Mouse (Mus musculus): ENCODE data around the gene Duxf3. TPM values are rescaled to one million over a fixed set of nuclear protein-coding genes. Genes with fewer than 3 reads are reported as not detected.
A peak's percentile ranks its signal among the peaks of the same experiment; 100 is the strongest.
"Not testable (repeated sequence)": the region's sequence is repeated elsewhere in the genome, so short reads cannot be mapped to it uniquely, and the experiment has no call there.

Gene Duxf3
- polyA plus RNA-seq, 1 experiment from 2014 or later: not detected

DNA sequence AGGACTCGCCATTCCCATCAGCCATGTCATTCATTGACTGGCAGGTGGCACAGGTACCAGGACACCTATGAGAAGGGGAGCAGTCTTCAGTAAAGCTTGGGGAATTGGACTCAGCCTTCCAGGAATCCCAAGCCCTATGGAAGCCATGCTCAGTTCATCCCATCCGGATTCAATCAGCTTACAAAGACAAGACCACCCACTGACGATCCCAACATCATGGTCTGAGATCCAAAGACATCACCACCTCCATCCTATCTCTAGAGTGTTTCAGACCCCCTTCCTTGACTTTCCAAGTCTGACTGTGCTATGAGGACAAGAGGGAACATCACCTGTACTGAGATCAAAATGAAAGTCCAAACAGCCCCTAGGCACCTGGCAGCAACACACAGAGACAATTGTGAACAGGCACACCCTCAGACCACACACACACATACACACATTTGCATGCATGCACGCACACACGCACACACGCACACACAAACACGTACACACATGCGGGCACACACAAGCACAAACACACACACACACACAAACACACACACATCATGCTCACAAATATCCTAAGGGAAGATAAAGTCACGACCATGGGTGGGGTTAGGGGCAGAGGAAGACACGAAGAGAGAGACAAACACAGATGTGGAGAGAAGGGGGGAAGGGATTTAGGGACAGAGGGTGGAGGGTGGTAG, 722 bp upstream of the Duxf3 start:
- not testable (repeated sequence) for H3K27me3 ChIP-seq (replicated peaks); H3K27ac ChIP-seq (replicated peaks); H3K4me1 ChIP-seq; H3K4me3 ChIP-seq (replicated peaks); H3K36me3 ChIP-seq; H3K4me2 ChIP-seq; H3K9ac ChIP-seq (replicated peaks)
- 77% methylated on average over 10 of the region's 10 CpGs for WGBS
- ATAC-seq (ENCODE audit: low FRiP score): peak; percentile 49
- peaks cover 15% of the 10 kb centered on the region for H3K9me3 ChIP-seq (replicated peaks)

DNA sequence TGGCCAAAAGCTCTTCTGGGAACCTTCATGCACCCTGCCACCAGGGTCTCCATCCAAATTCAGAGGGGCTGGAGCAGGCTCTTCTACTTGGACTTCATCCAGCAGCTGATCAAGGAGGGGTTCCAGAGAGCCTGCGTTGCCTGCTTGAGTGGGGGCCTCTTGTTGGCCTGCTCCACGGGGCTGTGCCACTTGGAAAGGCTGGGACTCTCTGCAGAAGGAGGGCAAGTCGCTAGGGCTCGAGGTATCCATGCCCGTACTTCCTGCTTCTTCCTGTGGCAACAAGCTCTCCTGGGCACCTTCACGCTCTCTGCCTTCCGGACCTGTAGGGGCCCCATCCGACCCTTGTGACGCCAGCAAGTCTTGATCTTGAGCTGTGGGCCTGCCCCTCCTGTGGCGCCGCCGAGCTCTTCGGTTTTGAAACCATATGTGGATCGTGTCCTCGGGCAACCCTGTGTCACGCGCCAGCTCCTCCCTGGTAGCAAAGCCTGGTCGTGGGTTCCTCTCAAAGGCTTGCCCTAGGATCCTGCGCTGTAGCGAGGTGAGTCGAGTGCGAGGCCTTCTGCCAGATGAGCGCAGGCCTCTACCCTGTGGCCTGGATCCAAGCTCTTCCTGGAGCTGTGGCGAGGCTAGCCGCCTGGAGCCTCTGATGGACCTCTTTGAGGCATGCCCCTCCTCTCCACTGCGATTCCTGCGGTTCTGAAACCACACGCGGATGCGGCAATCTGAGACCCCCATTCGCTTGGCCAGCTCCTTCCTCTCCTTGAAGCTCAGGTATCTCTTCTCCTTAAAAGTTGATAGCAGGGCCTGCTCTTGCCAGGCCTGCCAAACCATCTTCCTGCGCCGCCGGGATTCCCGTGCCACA, 465 bp downstream of the Duxf3 start:
- 91% methylated on average over 35 of the region's 35 CpGs for WGBS
- not testable (repeated sequence) for H3K27ac ChIP-seq (replicated peaks); H3K36me3 ChIP-seq; H3K27me3 ChIP-seq (replicated peaks); H3K9ac ChIP-seq (replicated peaks); H3K4me3 ChIP-seq (replicated peaks); H3K4me1 ChIP-seq; H3K4me2 ChIP-seq
- ATAC-seq (ENCODE audit: low FRiP score): peak; percentile 87
- H3K9me3 ChIP-seq (replicated peaks): peaks cover 15% of the 10 kb centered on the region

DNA sequence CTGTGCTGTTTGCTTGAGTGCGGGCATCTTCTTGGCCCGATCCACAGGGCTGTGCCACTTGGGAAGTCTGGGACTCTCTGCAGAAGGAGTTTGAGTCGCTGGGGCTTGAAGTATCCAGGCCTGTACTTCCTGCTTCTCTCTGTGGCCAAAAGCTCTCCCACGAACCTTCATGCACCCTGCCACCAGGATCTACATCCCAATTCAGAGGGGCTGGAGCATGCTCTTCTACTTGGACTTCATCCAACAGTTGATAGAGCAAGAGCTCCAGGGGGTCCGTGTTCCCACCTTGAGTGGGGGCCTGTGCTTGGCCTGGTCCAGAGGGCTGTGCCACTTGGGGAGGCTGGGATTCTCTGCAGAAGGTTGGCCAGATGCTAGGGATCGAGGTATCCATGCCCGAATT, 1.4 kb downstream of the Duxf3 start:
- 85% methylated on average over 5 of the region's 7 CpGs for WGBS

DNA sequence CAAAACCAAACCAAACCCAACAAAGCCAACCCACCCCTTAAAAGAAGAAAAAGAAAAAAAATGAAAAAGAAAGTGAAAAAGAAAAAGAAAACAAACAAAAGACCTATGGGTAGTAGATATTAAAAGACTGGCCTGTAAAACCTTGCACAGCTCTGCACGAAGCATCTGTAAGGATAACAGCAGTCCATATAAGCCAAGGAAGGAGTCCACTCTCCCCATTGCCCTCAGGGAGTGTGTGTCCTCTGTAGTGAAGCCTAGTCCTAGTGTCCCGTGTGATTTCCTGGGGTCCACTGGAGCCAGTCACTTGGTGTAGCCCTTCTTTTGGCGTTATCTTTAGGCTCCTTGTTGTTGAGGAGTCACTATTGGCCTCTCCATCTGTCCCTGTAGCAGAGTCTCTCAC, 2.5 kb downstream of the Duxf3 start:
- not testable (repeated sequence) for H3K27me3 ChIP-seq (replicated peaks); H3K4me3 ChIP-seq (replicated peaks); H3K27ac ChIP-seq (replicated peaks); H3K4me1 ChIP-seq; ATAC-seq (ENCODE audit: low FRiP score); H3K4me2 ChIP-seq; H3K9ac ChIP-seq (replicated peaks); H3K36me3 ChIP-seq
- whole genome bisulfite sequencing: 56% methylated on average over 3 of the region's 3 CpGs
- H3K9me3 ChIP-seq (replicated peaks): peaks cover 18% of the 10 kb centered on the region

More for the DNA sequence above, 1.4 kb downstream of the Duxf3 start:
- not testable (repeated sequence) for H3K4me2 ChIP-seq; H3K27me3 ChIP-seq (replicated peaks); H3K4me3 ChIP-seq (replicated peaks); H3K27ac ChIP-seq (replicated peaks); H3K9ac ChIP-seq (replicated peaks); H3K4me1 ChIP-seq; H3K36me3 ChIP-seq
- peaks cover 18% of the 10 kb centered on the region for H3K9me3 ChIP-seq (replicated peaks)
- peak; percentile 25 for ATAC-seq (ENCODE audit: low FRiP score)

DNA sequence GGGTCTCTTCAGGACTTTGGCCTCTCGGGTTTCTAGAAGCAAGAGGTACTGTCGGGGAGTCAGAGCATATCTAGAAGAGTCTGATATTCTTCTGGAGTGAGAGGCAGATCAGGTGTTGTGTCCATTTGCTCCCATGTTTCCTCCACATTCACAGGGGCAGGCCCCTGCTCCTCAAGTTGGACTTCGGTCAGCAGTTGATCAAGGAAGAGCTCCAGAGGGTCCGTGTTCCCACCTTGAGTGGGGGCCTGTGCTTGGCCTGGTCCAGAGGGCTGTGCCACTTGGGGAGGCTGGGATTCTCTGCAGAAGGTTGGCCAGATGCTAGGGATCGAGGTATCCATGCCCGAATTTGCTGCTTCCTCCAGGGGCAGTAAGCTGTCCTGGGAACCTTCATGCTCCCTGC, 4.7 kb downstream of the Duxf3 start:
- not testable (repeated sequence) for H3K9ac ChIP-seq (replicated peaks); H3K36me3 ChIP-seq; H3K27me3 ChIP-seq (replicated peaks); H3K4me1 ChIP-seq; H3K4me3 ChIP-seq (replicated peaks); ATAC-seq (ENCODE audit: low FRiP score); H3K27ac ChIP-seq (replicated peaks); H3K4me2 ChIP-seq
- WGBS: 86% methylated on average over 2 of the region's 6 CpGs
- H3K9me3 ChIP-seq (replicated peaks): peaks cover 18% of the 10 kb centered on the region

DNA sequence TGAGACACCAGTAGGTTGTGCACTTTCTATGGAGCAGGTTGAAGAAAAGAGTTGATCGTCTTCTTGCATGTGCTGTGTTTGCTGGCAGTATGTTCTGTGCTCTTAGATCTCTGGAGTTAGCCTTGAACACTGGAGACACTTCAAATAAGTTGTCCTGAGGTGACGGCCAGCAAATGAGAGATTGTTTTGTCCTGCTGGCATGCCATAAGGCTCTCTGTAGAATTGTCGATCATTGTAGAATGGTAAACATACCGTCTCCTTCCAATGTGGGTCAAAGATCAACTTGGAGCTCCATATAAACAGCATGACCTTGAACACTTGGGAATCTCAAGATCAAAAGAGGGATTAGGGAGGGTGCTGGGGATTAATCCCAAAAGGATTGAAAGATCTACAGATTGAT, 6.1 kb downstream of the Duxf3 start:
- not testable (repeated sequence) for H3K4me3 ChIP-seq (replicated peaks); H3K4me1 ChIP-seq; H3K27me3 ChIP-seq (replicated peaks); H3K27ac ChIP-seq (replicated peaks); H3K4me2 ChIP-seq; H3K36me3 ChIP-seq; ATAC-seq (ENCODE audit: low FRiP score); H3K9me3 ChIP-seq (replicated peaks); H3K9ac ChIP-seq (replicated peaks)
- WGBS: 78% methylated on average over 4 of the region's 4 CpGs

DNA sequence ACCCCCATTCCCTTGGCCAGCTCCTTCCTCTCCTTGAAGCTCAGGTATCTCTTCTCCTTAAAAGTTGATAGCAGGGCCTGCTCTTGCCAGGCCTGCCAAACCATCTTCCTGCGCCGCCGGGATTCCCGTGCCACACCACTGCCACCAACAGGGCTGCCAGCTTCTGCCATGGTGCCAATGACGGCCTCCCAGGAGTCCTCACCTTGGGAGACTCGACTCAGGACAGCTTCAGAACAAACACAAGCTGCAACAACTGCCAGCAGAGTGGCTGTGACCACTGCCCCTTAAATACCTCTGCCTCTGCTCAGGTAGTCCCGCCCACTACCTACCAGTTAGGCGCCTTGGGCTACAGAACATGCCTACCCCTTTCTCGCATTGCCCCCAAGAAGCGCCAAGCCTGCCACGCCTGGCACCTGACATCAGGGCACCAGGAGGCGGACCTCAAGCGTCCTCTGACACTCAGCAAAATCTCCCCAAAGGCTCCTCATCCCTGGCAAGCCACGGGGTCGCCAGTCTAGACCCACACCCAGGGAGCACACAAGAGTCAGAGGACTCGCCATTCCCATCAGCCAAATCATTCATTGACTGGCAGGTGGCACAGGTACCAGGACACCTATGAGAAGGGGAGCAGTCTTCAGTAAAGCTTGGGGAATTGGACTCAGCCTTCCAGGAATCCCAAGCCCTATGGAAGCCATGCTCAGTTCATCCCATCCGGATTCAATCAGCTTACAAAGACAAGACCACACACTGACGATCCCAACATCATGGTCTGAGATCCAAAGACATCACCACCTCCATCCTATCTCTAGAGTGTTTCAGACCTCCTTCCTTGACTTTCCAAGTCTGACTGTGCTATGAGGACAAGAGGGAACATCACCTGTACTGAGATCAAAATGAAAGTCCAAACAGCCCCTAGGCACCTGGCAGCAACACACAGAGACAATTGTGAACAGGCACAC, 7.4 kb downstream of the Duxf3 start, which contains the start of gene AW822073:
Gene AW822073 (minus strand): TSS at position 104 of the 959 bp plus-strand sequence.
- not testable (repeated sequence) for H3K36me3 ChIP-seq; ATAC-seq (ENCODE audit: low FRiP score); H3K9ac ChIP-seq (replicated peaks); H3K9me3 ChIP-seq (replicated peaks); H3K4me1 ChIP-seq; H3K4me2 ChIP-seq; H3K4me3 ChIP-seq (replicated peaks); H3K27ac ChIP-seq (replicated peaks); H3K27me3 ChIP-seq (replicated peaks)
- WGBS: 86% methylated on average over 18 of the region's 18 CpGs

DNA sequence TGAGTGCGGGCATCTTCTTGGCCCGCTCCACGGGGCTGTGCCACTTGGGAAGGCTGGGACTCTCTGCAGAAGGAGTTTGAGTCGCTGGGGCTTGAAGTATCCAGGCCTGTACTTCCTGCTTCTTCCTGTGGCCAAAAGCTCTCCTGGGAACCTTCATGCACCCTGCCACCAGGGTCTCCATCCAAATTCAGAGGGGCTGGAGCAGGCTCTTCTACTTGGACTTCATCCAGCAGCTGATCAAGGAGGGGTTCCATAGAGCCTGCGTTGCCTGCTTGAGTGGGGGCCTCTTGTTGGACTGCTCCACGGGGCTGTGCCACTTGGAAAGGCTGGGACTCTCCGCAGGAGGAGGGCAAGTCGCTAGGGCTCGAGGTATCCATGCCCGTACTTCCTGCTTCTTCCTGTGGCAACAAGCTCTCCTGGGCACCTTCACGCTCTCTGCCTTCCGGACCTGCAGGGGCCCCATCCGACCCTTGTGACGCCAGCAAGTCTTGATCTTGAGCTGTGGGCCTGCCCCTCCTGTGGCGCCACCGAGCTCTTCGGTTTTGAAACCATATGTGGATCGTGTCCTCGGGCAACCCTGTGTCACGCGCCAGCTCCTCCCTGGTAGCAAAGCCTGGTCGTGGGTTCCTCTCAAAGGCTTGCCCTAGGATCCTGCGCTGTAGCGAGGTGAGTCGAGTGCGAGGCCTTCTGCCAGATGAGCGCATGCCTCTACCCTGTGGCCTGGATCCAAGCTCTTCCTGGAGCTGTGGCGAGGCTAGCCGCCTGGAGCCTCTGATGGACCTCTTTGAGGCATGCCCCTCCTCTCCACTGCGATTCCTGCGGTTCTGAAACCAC, 8.3 kb downstream of the Duxf3 start:
- H3K4me1 ChIP-seq; H3K36me3 ChIP-seq; H3K27ac ChIP-seq (replicated peaks); H3K9ac ChIP-seq (replicated peaks); H3K27me3 ChIP-seq (replicated peaks); H3K9me3 ChIP-seq (replicated peaks); ATAC-seq (ENCODE audit: low FRiP score); H3K4me3 ChIP-seq (replicated peaks); H3K4me2 ChIP-seq: not testable (repeated sequence)
- WGBS: 86% methylated on average over 31 of the region's 31 CpGs

DNA sequence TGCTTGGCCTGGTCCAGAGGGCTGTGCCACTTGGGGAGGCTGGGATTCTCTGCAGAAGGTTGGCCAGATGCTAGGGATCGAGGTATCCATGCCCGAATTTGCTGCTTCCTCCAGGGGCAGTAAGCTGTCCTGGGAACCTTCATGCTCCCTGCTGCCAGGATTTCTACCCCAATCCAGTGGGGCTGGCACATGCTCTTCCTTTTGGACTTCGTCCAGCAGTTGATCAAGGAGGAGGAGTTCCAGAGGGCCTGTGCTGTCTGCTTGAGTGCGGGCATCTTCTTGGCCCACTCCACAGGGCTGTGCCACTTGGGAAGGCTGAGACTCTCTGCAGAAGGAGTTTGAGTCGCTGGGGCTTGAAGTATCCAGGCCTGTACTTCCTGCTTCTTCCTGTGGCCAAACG, 9.3 kb downstream of the Duxf3 start:
- H3K27ac ChIP-seq (replicated peaks); H3K36me3 ChIP-seq; ATAC-seq (ENCODE audit: low FRiP score); H3K9ac ChIP-seq (replicated peaks); H3K27me3 ChIP-seq (replicated peaks); H3K4me3 ChIP-seq (replicated peaks); H3K4me1 ChIP-seq; H3K9me3 ChIP-seq (replicated peaks); H3K4me2 ChIP-seq: not testable (repeated sequence)
- WGBS: 94% methylated on average over 4 of the region's 6 CpGs

DNA sequence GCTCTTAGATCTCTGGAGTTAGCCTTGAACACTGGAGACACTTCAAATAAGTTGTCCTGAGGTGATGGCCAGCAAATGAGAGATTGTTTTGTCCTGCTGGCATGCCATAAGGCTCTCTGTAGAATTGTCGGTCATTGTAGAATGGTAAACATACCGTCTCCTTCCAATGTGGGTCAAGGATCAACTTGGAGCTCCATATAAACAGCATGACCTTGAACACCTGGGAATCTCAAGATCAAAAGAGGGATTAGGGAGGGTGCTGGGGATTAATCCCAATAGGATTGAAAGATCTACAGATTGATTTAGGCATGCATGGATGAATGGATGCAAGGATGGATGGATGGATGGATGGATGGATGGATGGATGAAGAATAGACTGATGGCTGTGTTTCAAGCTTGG, 10.9 kb downstream of the Duxf3 start:
- not testable (repeated sequence) for H3K4me2 ChIP-seq; H3K4me1 ChIP-seq; H3K9ac ChIP-seq (replicated peaks); H3K36me3 ChIP-seq; H3K4me3 ChIP-seq (replicated peaks); ATAC-seq (ENCODE audit: low FRiP score); H3K27ac ChIP-seq (replicated peaks); H3K27me3 ChIP-seq (replicated peaks); H3K9me3 ChIP-seq (replicated peaks)
- WGBS: 97% methylated on average over 2 of the region's 2 CpGs

DNA sequence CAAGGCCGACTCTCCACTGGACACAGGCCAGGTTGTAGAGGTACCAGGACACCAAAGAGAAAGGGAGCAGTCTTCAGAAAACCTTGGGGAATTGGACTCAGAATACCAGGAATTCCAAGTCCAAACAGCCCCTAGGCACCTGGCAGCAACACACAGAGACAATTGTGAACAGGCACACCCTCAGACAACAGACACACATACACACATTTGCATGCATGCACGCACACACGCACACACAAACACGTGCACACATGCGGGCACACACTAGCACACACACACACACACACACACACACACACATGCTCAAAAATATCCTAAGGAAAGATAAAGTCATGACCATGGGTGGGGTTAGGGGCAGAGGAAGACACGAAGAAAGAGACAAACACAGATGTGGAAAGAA, 11.7 kb downstream of the Duxf3 start:
- Histone ChIP-seq H3K4me2 (no peak overlapping the region), H3K27ac (replicated peaks) (no peak overlapping the region), H3K4me3 (replicated peaks) (no peak overlapping the region), H3K4me1 (no peaks in the 10 kb centered on the region), H3K27me3 (replicated peaks) (no peaks in the 10 kb centered on the region), H3K36me3 (no peaks in the 10 kb centered on the region), H3K9ac (replicated peaks) (no peak overlapping the region), H3K9me3 (replicated peaks) (0 out of 2 replicates have a peak, but pooled peaks cover 3% of the 10 kb centered on the region)
- ATAC-seq (ENCODE audit: low FRiP score): no peak
- WGBS: 89% methylated on average over 6 of the region's 6 CpGs

Data from neural tube, embryonic 15.5 days (tissue).